Mouse (Mus musculus) left cerebral cortex, adult 2 months (tissue): ENCODE data around the gene BC049730. TPM values are rescaled to one million over a fixed set of nuclear protein-coding genes. Genes with fewer than 3 reads are reported as not detected.
A peak's percentile ranks its signal among the peaks of the same experiment; 100 is the strongest.
"Not testable (repeated sequence)": the region's sequence is repeated elsewhere in the genome, so short reads cannot be mapped to it uniquely, and the experiment has no call there.

ENCODE experiments used
- DNase-seq, 2 experiments: peaks; one replicate each; pipeline ENCODE4 v3.0.0; 2021 to 2022; ENCODE audit warnings: low spot score in 2 of 2, mixed read lengths in 1 of 2; ENCODE audit errors: extremely low spot score in 1 of 2
- H3K27ac ChIP-seq: fragments of 200-600 bp; 2 replicates; pipeline ENCODE4 v1.8.1; 2022
- H3K4me3 ChIP-seq: fragments of 200-600 bp; 2 replicates; pipeline ENCODE4 v1.8.1; 2022
- CTCF ChIP-seq: fragments of 200-600 bp; IDR thresholded peaks from 2 replicates; pipeline ENCODE4 v1.8.1; 2022; ENCODE audit warnings: antibody characterized with exemption, mild to moderate bottlenecking, moderate library complexity
- intact Hi-C: fragments of 180-260 bp; cut with DNase I; formaldehyde crosslinking; loops from one replicate; pipeline ENCODE4 v1.15.1; 2025
- long read RNA-seq, 2 experiments: library from polyadenylated mRNA; stranded (forward); transcript quantifications; one replicate each; pipeline ENCODE4 v2.0.0; 2021; ENCODE audit warnings: borderline mapping rate in 2 of 2
- total RNA-seq, 2 experiments: library from RNA; stranded (reverse); gene quantifications; 2 replicates each; pipeline ENCODE4 v1.2.3; 2021

BC049730 gene
- total RNA-seq = not detected
- long read RNA-seq, experiment 1 = 0 reads
- long read RNA-seq, experiment 2 = 0 reads

DNA sequence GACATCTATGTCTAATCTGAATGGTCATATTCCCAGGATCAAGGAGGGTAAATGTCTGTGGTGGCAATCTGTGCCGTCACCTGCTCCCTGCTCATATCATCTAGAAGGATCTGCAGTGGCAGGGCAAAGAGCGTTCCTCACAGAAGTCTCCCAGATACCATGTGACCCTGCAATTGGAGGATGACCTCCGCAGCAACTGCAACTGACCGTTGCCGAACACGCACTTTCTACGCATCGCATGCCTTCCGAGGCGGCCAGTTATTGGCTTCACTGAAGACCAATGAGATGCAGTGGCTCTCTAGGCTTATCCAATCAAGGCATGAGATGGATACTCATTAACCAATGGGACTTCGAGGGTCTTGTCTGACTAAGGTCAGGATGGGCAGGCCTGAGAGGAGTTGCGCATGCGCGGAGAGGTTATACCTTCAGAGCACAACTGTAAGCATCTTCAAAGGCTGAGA is at the start of gene BC049730:
Gene BC049730 (plus strand): TSS at position 411 of the 461 bp plus-strand sequence.
- Histone ChIP-seq H3K4me3 (no peak within 1 kb of the TSS), H3K27ac (no peak within 1 kb of the TSS)
- no peak for TF ChIP-seq CTCF
- intact Hi-C loops = no loop called here
- DNase-seq = no peak

DNA sequence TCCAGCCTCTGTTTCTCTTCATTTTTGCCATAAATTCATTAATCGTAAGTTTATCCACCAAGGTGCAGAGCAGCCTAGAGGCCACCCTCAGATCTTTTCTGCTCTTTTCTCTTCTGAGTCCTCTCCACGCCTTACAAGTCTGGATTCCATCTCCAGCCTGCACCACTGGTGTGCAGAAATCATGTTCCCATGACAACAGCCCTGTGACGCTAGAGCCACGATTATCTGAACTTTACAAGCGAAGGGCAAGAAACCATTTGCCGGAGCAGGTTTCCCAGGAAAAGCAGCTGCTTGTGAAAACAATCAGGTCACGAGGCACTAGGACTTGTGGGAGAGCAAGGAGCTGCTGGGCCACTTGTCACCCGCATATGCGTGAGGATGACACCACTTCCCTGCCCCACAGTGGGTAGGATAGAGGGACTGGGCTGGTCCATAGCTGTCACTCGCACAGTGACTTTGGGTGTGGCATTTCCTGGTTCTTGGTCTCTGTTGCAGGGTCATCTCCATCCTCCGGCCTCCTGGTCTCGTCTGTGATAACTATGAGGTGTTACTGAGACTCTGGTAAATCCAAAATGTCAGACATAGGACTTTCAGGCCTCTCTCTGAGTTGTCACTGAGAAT is 49.2 kb upstream of the BC049730 start:
- TF ChIP-seq CTCF = no peak
- intact Hi-C loops = loop anchor here (10.0 kb wide), 2 partner anchors 115 to 185 kb away; partner anchors contain the start of genes Pinlyp and Xrcc1
- no peak overlapping the region for H3K27ac ChIP-seq
- H3K4me3 ChIP-seq = no peak overlapping the region
- DNase-seq = peak in 1 of 2 experiments; percentile 15

DNA sequence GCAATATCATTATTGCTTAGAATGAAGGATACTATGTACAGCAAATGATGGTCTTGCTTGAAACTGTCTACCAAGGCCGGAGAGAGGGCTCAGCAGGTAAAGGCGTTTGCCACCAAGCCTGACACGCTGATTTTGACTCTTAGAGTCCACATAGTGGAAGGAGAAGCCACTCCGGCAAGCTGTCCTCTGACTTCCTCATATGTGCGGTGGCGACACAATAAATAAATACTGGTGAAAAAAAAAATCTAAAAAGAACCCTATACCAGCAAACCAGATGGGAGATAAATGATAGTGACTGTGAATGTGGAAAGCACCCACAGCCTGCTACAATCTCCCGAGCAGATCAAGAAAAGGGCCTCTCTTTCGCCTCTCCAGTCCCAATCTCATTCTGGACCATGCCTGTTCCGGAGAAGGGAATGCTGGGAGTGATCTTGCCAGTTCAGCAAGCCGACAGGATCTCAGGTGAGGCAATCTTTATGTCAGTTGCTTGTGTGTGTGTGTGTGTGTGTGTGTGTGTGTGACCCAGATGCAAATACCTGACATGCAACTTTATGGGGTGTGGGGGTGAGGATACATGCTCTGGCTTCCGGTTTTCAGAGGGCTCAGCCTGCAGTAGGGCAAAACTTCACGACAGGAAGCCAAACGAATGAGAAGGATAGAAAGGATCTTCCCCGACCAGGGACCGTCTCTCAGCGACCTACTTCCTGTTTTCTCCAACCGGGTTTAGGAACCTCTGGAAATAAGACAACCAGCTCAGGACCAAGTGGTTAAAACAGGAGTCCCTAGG is 47.7 kb upstream of the BC049730 start:
- no peak for TF ChIP-seq CTCF
- no peak overlapping the region for H3K4me3 ChIP-seq
- H3K27ac ChIP-seq = no peak overlapping the region
- no peak for DNase-seq
- intact Hi-C loops = loop anchor here (10.0 kb wide), 2 partner anchors 117 to 187 kb away; partner anchors contain the start of genes Pinlyp and Xrcc1

DNA sequence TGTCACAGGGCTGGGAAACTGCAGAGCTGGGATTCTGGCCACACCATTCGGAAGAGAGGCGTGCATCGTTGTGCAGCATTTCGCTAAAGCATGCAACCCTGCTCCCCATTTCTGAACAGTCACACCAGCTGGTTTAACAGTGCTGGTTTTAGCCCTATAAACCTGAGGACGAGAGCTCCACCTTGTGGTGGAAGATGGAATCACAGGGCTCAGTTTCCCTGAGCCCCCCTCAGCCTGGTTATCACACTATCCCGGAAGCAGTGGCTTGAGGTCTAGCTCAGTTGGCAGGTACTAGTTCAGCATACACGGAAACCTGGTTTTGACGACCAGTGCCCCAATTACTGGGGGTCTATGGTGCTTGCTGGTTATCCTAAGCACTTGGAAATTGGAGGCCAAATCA is 46.5 kb upstream of the BC049730 start:
- DNase-seq = peak; percentile 43 to 66
- intact Hi-C loops = loop anchor here (1.0 to 10.0 kb wide), 3 partner anchors 61 to 188 kb away; partner anchors contain the start of genes Pinlyp and Xrcc1
- TF ChIP-seq CTCF = peak; percentile 89

DNA sequence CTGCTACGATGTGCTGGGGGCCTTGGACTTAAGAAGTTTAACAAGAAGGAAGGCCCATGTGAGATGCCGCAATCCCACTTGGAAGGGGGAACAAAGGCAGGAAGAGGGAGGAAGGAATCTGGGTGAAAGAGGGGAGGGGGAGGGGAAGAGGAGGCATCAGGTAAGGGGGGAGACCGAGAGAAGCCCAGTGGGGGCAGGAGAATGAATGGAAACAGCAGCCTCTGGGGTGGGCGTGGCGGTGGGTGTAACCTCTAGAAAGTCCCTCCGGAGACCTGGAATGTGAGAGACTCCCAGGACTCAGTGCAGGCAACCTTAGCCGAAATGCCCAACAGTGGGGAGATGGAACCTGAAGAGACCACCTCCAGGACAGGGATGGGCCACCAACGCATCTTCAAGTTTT is 44.7 kb upstream of the BC049730 start:
- no peak overlapping the region for H3K4me3 ChIP-seq
- DNase-seq = no peak
- H3K27ac ChIP-seq = no peak overlapping the region
- no peak for TF ChIP-seq CTCF
- intact Hi-C loops = loop anchor here (10.0 kb wide), 2 partner anchors 120 to 190 kb away; partner anchors contain the start of genes Pinlyp and Xrcc1

More for the DNA sequence above, 46.5 kb upstream of the BC049730 start:
- no peak overlapping the region for H3K4me3 ChIP-seq
- H3K27ac ChIP-seq = no peak overlapping the region

DNA sequence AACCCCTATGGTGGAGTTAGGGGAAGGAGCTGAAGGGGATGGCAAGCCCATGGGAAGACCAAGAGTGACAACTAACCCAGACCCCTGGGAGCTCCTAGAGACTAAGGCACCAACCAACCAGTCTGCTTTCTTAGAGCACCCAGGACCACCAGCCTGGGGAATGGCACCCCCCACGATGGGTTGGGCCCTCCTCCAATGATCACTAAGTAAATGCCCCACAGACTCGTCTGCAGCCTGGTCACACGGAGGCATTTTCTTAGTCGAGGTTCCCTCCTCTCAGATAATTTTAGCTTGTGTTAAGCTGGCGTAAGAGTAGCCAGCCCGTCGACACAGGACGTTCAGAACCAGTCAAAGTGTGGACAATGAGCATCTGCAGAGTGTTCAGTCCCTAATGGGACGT is 44.1 kb upstream of the BC049730 start:
- DNase-seq = no peak
- Histone ChIP-seq H3K27ac (no peak overlapping the region), H3K4me3 (no peak overlapping the region)
- TF ChIP-seq CTCF = no peak
- intact Hi-C loops = loop anchor here (10.0 kb wide), 2 partner anchors 120 to 190 kb away; partner anchors contain the start of genes Pinlyp and Xrcc1

DNA sequence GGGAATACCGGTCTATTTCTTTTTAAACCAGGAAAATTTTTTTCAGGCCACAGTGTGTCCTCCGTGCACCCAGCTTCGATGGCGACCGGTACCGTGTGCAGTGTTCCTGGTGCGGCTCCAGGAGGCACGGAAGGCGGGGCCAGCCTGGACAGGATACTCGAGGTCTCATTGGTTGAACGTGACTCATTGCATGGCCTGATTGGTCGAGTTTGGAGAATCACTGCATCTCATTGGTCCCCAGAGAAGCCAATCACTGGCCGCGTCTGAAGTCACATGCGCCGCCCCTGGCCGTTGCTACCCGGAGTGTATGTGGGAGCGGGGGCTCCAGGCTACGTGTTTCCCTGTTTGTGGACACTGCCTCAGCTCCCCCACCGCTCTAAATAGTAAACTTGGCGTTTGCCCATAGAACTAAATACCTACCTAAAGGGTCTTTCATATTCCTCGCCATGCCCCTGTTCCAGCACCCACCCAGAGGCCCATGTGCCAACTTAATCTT is 37.0 kb upstream of the BC049730 start:
- no peak overlapping the region for H3K4me3 ChIP-seq
- intact Hi-C loops = loop anchor here (2.0 kb wide), 1 partner anchor 49 kb away; no protein-coding TSS in a partner anchor
- DNase-seq = no peak
- no peak for TF ChIP-seq CTCF
- no peak overlapping the region for H3K27ac ChIP-seq

DNA sequence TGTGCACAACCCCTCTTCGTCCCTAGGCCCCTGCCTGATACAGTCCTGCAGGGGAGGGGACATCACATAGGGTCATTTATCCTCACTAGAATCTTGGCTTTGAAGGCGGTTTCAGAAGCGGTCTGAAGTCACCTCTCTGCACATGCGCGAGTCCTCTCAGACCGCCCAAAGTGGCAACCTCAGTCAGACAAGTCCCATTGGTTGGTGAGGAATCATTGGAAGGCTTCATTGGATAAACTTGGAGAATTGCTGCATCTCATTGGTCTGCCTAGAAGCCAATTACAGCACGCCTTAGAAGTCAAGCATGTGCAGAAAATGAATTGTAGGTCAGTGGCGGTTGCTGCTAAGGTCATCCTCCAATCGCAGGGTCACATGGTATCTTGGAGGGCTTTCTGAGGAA is 32.5 kb upstream of the BC049730 start, which contains the start of gene Tex101:
Gene Tex101 (minus strand): TSS at position 101 of the 400 bp plus-strand sequence.
- no peak for DNase-seq
- no peak for TF ChIP-seq CTCF
- intact Hi-C loops = no loop called here
- no peak within 1 kb of the TSS for H3K4me3 ChIP-seq
- no peak within 1 kb of the TSS for H3K27ac ChIP-seq

DNA sequence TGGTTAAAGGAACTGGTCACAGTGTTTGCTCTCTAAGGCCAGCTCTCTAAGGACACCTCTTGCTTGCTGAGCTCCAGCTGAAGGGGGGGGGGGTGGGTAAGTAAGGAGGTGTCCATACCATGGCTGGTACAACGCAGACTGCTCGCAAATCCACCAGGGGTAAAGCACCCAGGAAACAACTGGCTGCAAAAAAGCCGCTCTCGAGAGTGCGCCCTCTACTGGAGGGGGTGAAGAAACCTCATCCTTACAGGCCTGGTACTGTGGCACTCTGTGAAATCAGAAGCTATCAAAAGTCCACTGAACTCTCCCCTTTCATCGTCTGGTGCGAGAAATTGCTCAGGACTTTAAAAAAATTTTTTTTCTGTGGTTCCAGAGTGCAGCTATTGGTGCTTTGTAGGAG is 24.9 kb upstream of the BC049730 start:
- DNase-seq, H3K27ac ChIP-seq, H3K4me3 ChIP-seq, intact Hi-C loops: not testable (repeated sequence)
- TF ChIP-seq CTCF = peak; percentile 10; the same call in 1 of the 2 replicates

DNA sequence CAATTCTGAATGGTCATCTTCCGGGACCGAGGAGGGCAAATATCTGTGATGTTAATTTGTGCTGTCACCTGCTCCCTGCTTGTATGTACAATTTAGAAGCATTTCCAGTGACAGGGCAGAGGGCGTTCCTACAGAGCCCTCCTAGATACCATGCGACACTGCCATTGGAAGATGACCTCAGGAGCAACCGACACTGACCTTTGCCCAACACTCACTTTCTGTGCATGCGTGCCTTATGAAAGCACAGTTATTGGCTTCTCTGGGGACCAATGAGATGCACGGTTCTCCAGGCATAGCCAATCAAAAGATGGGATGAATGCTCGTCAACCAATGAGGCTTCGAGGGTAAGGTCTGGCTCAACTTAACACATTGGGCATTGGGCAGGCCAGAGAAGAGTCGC is 21.5 kb upstream of the BC049730 start:
- H3K4me3 ChIP-seq, H3K27ac ChIP-seq, DNase-seq, intact Hi-C loops: not testable (repeated sequence)

DNA sequence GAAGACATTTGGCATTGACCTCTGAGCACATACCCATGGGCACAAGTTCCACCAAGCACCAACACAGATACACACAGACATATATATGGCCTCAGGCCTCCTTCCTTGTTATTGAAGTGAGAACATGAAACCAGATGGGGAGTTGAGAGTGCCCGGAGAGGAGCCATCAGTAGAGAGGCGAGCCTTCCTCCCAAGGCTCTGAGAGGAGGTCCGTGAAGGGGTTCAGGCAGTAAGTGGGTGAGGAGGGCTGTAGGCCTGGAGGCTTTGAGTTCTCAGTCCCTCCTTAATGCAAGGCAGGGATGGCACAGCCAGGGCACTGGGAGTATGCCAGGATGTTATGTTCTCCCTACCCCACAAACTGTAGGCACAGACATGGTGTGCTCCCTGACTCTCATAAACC is 16.3 kb upstream of the BC049730 start:
- H3K4me3 ChIP-seq, H3K27ac ChIP-seq, DNase-seq: not testable (repeated sequence)
- intact Hi-C loops = loop anchor here (5.0 kb wide), 1 partner anchor 35 kb away; the partner anchor contains the start of gene Gm4763

DNA sequence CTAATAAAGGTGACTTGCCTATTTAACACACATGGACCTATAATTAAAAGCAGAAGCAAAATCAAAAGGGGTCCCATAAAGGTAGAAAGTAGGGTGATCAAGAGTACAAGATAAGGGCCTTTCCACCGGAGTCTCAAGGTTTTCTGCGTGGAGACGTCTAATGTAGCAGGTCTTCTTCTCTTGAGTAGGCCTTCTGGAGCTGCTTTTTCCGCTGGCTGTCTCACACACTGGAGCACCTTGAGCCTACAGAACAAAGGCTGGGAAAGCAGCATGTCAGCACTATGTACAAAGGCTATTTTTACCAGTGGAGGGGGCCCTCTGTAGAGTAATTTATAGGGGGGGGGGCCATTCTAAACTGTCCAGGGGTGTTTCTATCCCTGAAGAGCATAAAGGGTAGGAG is 11.2 kb upstream of the BC049730 start:
- intact Hi-C loops, DNase-seq, H3K27ac ChIP-seq, H3K4me3 ChIP-seq: not testable (repeated sequence)

DNA sequence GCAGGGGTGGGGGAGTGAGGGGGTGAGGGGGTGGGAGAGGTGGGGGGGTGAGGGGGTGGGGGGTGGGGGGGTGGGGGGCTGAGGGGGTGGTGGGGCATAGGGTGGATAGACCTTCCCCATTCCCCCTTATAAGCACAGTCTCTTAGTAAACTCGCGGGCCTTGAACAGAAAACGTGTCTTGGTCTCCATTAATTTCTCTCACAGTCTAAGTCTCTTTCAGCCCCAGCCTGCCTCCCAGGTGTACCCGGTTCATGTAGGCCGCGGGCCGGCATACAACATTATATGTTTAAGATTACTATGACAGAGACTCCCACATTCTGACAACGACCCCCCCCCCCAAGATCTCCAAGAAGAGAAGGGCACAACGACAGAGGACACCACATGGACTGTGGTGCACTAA is 6.2 kb upstream of the BC049730 start:
- intact Hi-C loops, H3K4me3 ChIP-seq, DNase-seq, H3K27ac ChIP-seq: not testable (repeated sequence)
